Mouse (Mus musculus) lung, postnatal 0 days (tissue): ENCODE data around the gene Tmem178b.

Experiments
- CTCF ChIP-seq: IDR thresholded peaks from 2 replicates; pipeline ENCODE4 v1.5.1; 2016; ENCODE audit warnings: antibody characterized with exemption, mild to moderate bottlenecking
- EP300 ChIP-seq: IDR thresholded peaks from 2 replicates; pipeline ENCODE4 v1.6.1; 2016; ENCODE audit warnings: antibody characterized with exemption, mild to moderate bottlenecking, control low read depth

GRCm38 (mm10) chr6:40064342-40064741 is 191.3 kb downstream of the Tmem178b start:
- TF ChIP-seq CTCF (no peak), EP300 (no peak)
